Mouse (Mus musculus) liver, embryonic 14.5 days (tissue): ENCODE measurements at regions not wholly inside any gene's neighbourhood (a gene's known extent, or its start where the extent isn't known, plus 50 kb on each side); places are given as distances from the start of the nearest gene placed in this dataset.

Source experiments
- ATAC-seq: fragments of 200-750 bp; cut with Nextera tagmentation; 2 replicates; pipeline ENCODE4 v1.8.0; 2017; ENCODE audit warnings: moderate number of reproducible peaks, mild to moderate bottlenecking, moderate library complexity; ENCODE audit not compliant: insufficient read depth
- DNase-seq, 3 experiments: peaks; one replicate each; pipeline ENCODE4 v3.0.0-alpha.2; 2012 to 2013; ENCODE audit warnings: low read depth in 3 of 3, low spot score in 3 of 3
- H3K27ac ChIP-seq: fragments of 300-500 bp; sonication (generic); 2 replicates; pipeline ENCODE4 v1.5.1; 2014; ENCODE audit warnings: moderate library complexity, mild to moderate bottlenecking, control low read depth, inconsistent platforms
- H3K27me3 ChIP-seq: fragments of 300-500 bp; sonication (generic); 2 replicates; pipeline ENCODE4 v1.6.1; 2014; ENCODE audit warnings: mild to moderate bottlenecking, low read length, moderate library complexity; ENCODE audit not compliant: control insufficient read depth, insufficient read depth
- H3K36me3 ChIP-seq: fragments of 300-500 bp; sonication (generic); replicated peaks from 2 replicates; pipeline ENCODE4 v1.6.1; 2014; ENCODE audit warnings: low read depth; ENCODE audit not compliant: control insufficient read depth, insufficient read depth
- H3K4me1 ChIP-seq, 2 experiments: fragments of 200-500 bp in 1 of 2; fragments of 300-500 bp in 1 of 2; sonication (generic) in 1 of 2; replicated peaks; 2 replicates each; pipeline ENCODE4 v1.6.1; 2012 to 2014; ENCODE audit warnings: antibody characterized with exemption in 1 of 2, inconsistent platforms in 1 of 2, low read length in 1 of 2; ENCODE audit not compliant: control insufficient read depth in 2 of 2, insufficient read depth in 2 of 2
- H3K4me2 ChIP-seq: fragments of 300-500 bp; sonication (generic); 2 replicates; pipeline ENCODE4 v1.6.1; 2014; ENCODE audit warnings: low read depth, mild to moderate bottlenecking, control low read depth, moderate library complexity
- H3K4me3 ChIP-seq, 2 experiments: fragments of 200-500 bp in 1 of 2; fragments of 300-500 bp in 1 of 2; sonication (generic) in 1 of 2; 2 replicates each; pipeline ENCODE4 v1.5.1; 2012 to 2014; ENCODE audit warnings: low read depth in 2 of 2, low read length in 2 of 2, mild to moderate bottlenecking in 2 of 2, control low read depth in 1 of 2, inconsistent platforms in 1 of 2, moderate library complexity in 1 of 2; ENCODE audit not compliant: insufficient read depth in 1 of 2
- H3K9ac ChIP-seq: fragments of 300-500 bp; sonication (generic); replicated peaks from 2 replicates; pipeline ENCODE4 v1.6.1; 2014; ENCODE audit warnings: mild to moderate bottlenecking, control low read depth, moderate library complexity
- H3K9me3 ChIP-seq: fragments of 300-500 bp; sonication (generic); 2 replicates; pipeline ENCODE4 v1.6.1; 2016; ENCODE audit warnings: low read length, mixed read lengths; ENCODE audit not compliant: control insufficient read depth
- CTCF ChIP-seq: IDR thresholded peaks from 2 replicates; pipeline ENCODE4 v1.5.1; 2016; ENCODE audit warnings: antibody characterized with exemption, low read depth, control low read depth
- EP300 ChIP-seq: IDR thresholded peaks from 2 replicates; pipeline ENCODE4 v1.6.1; 2016; ENCODE audit warnings: antibody characterized with exemption, low read depth
- WGBS: fragments of 180-500 bp; shearing (Covaris S2); extraction: QIAGEN DNeasy Blood & Tissue Kit; methylation state at CpG from one replicate; pipeline ENCODE4 v1.1.7; 2014; ENCODE audit not compliant: insufficient replicate concordance; 5-methylcytosine and 5-hydroxymethylcytosine counted together

- H3K9ac ChIP-seq, result no peak overlapping the region
- WGBS, result 64% methylated on average over 10 of the region's 10 CpGs
- H3K36me3 ChIP-seq, result no peaks in the 10 kb centered on the region
- no peak overlapping the region for H3K4me2 ChIP-seq
- ATAC-seq (no peak), DNase-seq (no peak)
- H3K27ac ChIP-seq, result no peak overlapping the region
- no peaks in the 10 kb centered on the region for H3K9me3 ChIP-seq
- no peaks in the 10 kb centered on the region for H3K4me1 ChIP-seq
- TF ChIP-seq CTCF, result no peak
- TF ChIP-seq EP300, result no peak
- no peaks in the 10 kb centered on the region for H3K27me3 ChIP-seq
- H3K4me3 ChIP-seq, result no peak overlapping the region
Measured at GRCm38 (mm10) chr9:111755235-111755634, 65.1 kb upstream of the Stac start.

- 60% methylated on average over 6 of the region's 6 CpGs for WGBS
- ATAC-seq (no peak), DNase-seq (no peak)
- Histone ChIP-seq H3K27me3 (no peaks in the 10 kb centered on the region), H3K4me3 (no peak overlapping the region), H3K36me3 (no peaks in the 10 kb centered on the region), H3K9ac (no peak overlapping the region), H3K27ac (no peak overlapping the region), H3K4me2 (no peak overlapping the region), H3K9me3 (no peaks in the 10 kb centered on the region), H3K4me1 (no peaks in the 10 kb centered on the region)
- no peak for TF ChIP-seq CTCF
- TF ChIP-seq EP300, result no peak
Measured at GRCm38 (mm10) chr9:111746151-111746550, 56.0 kb upstream of the Stac start.

GRCm38 (mm10) chr9:111745206-111745605 is 55.1 kb upstream of the Stac start:
- Histone ChIP-seq H3K9me3 (no peaks in the 10 kb centered on the region), H3K4me2 (no peak overlapping the region), H3K4me1 (peaks cover 0 to 2% of the 10 kb centered on the region in 2 experiments; a peak in 1 of 4 replicates), H3K27me3 (no peaks in the 10 kb centered on the region), H3K9ac (no peak overlapping the region), H3K27ac (no peak overlapping the region), H3K36me3 (no peaks in the 10 kb centered on the region), H3K4me3 (no peak overlapping the region)
- ATAC-seq, result no peak
- no peak for DNase-seq
- 37% methylated on average over 3 of the region's 3 CpGs for WGBS
- TF ChIP-seq CTCF (no peak), EP300 (no peak)
